Mouse (Mus musculus): ENCODE measurements around the gene Prkcz. TPM values are rescaled to one million over a fixed set of nuclear protein-coding genes. Genes with fewer than 3 reads are reported as not detected.
A peak's percentile ranks its signal among the peaks of the same experiment; 100 is the strongest.

The Prkcz gene
- total and polyA plus RNA-seq, 3 experiments, result 0.16 to 11.8 (median 1.6) TPM

- peak overlapping the region; percentile 80 to 92 (median 84) for H3K4me3 ChIP-seq (replicated peaks in 1 of 3; ENCODE audit: low read depth in 2 of 3, low read length in 2 of 3, poor library complexity in 1 of 3)
- peaks cover 27 to 48% of the 10 kb centered on the region in 2 experiments for H3K4me1 ChIP-seq (ENCODE audit: control insufficient read depth in 1 of 2, insufficient read depth in 2 of 2)
- dilution Hi-C loops (cut with MboI; ENCODE audit: extremely low pct_ligation_motif_present, extremely low pct_unique_long_range_greater_than_20kb, low sequenced_read_pairs) (no loop called here), in situ Hi-C loops (cut with MboI; ENCODE audit: low pct_ligation_motif_present, low pct_unique_long_range_greater_than_20kb, low sequenced_read_pairs) (no loop called here)
- peak overlapping the region; percentile 81 for H3K4me2 ChIP-seq (ENCODE audit: insufficient read depth, low read depth, poor library complexity, severe bottlenecking)
- H3K27ac ChIP-seq (ENCODE audit: insufficient read depth, low read depth), result no peak overlapping the region
- no peak for DNase-seq (ENCODE audit: extremely low read depth)
- H3K27me3 ChIP-seq (replicated peaks), result peaks cover 26% of the 10 kb centered on the region
- peaks cover 0 to 22% of the 10 kb centered on the region in 2 experiments for H3K36me3 ChIP-seq (replicated peaks in 1 of 2; ENCODE audit: control insufficient read depth in 1 of 2, insufficient read depth in 1 of 2, low read length in 1 of 2)
- H3K9ac ChIP-seq (ENCODE audit: insufficient read depth, low read depth), result peak overlapping the region; percentile 35
- TF ChIP-seq NRF1 (IDR thresholded peaks at IDR 0.05; ENCODE audit: low read depth, low read length) (no peak), GABPA (IDR thresholded peaks at IDR 0.05; ENCODE audit: insufficient replicate concordance, low read depth, low read length) (no peak), CTCF (conservative IDR thresholded peaks at IDR 0.05 in 1 of 2, IDR thresholded peaks at IDR 0.05 in 1 of 2; ENCODE audit: low read depth in 2 of 2, low read length in 2 of 2) (no peak), JUND (conservative IDR thresholded peaks at IDR 0.05; ENCODE audit: low read depth, low read length) (no peak), SIN3A (IDR thresholded peaks at IDR 0.05; ENCODE audit: low read length) (no peak; the same call in 1 of the 2 replicates), E2F4 (IDR thresholded peaks at IDR 0.05; ENCODE audit: insufficient replicate concordance, low read depth, low read length) (no peak), NELFE (IDR thresholded peaks at IDR 0.05; ENCODE audit: low read depth, low read length) (no peak), ELF1 (IDR thresholded peaks at IDR 0.05; ENCODE audit: low read depth, low read length) (no peak), MYC (IDR thresholded peaks at IDR 0.05; ENCODE audit: low read depth, low read length) (no peak), ETS1 (conservative IDR thresholded peaks at IDR 0.05; ENCODE audit: low read depth, low read length) (no peak), RAD21 (IDR thresholded peaks at IDR 0.05; ENCODE audit: low read depth, low read length) (no peak), BHLHE40 (IDR thresholded peaks at IDR 0.05; ENCODE audit: low read depth, low read length) (no peak)
- no peaks in the 10 kb centered on the region for H3K9me3 ChIP-seq (replicated peaks; ENCODE audit: low read length)
- H3K79me2 ChIP-seq (replicated peaks; ENCODE audit: control insufficient read depth, extremely low read depth, insufficient read depth, poor library complexity, severe bottlenecking), result peaks cover 62% of the 10 kb centered on the region
Measured at GRCm38 (mm10) chr4:155221106-155221505, 140.1 kb downstream of the Prkcz start.

- peak overlapping the region; percentile 35 for H3K9ac ChIP-seq (ENCODE audit: insufficient read depth, low read depth)
- no peak for DNase-seq (ENCODE audit: extremely low read depth)
- peaks cover 19% of the 10 kb centered on the region for H3K27me3 ChIP-seq (replicated peaks)
- peaks cover 33 to 54% of the 10 kb centered on the region in 2 experiments for H3K4me1 ChIP-seq (ENCODE audit: control insufficient read depth in 1 of 2, insufficient read depth in 2 of 2)
- in situ Hi-C loops (cut with MboI; ENCODE audit: low pct_ligation_motif_present, low pct_unique_long_range_greater_than_20kb, low sequenced_read_pairs) (no loop called here), dilution Hi-C loops (cut with MboI; ENCODE audit: extremely low pct_ligation_motif_present, extremely low pct_unique_long_range_greater_than_20kb, low sequenced_read_pairs) (no loop called here)
- H3K27ac ChIP-seq (ENCODE audit: insufficient read depth, low read depth), result no peak overlapping the region; the same call in 1 of the 2 replicates
- peak overlapping the region; percentile 81 for H3K4me2 ChIP-seq (ENCODE audit: insufficient read depth, low read depth, poor library complexity, severe bottlenecking)
- H3K9me3 ChIP-seq (replicated peaks; ENCODE audit: low read length), result no peaks in the 10 kb centered on the region
- peak overlapping the region; percentile 80 to 92 (median 84) for H3K4me3 ChIP-seq (replicated peaks in 1 of 3; ENCODE audit: low read depth in 2 of 3, low read length in 2 of 3, poor library complexity in 1 of 3)
- TF ChIP-seq SMC3 (IDR thresholded peaks at IDR 0.05; ENCODE audit: low read depth, low read length) (no peak), MAX (IDR thresholded peaks at IDR 0.05; ENCODE audit: low read length) (no peak), MYC (IDR thresholded peaks at IDR 0.05; ENCODE audit: low read depth, low read length) (no peak), ZNF384 (IDR thresholded peaks at IDR 0.05; ENCODE audit: low read depth, low read length) (peak; percentile 44), USF2 (conservative IDR thresholded peaks at IDR 0.05; ENCODE audit: low read depth, low read length) (no peak), HCFC1 (IDR thresholded peaks at IDR 0.05; ENCODE audit: low read depth, low read length) (no peak), RCOR1 (conservative IDR thresholded peaks at IDR 0.05; ENCODE audit: low read depth, low read length) (0 out of 2 replicates have a peak, but pooled peaks have one; percentile 33), PAX5 (IDR thresholded peaks at IDR 0.05; ENCODE audit: low read length) (no peak), KAT2A (IDR thresholded peaks at IDR 0.05; ENCODE audit: insufficient replicate concordance, low read length) (no peak), SIN3A (IDR thresholded peaks at IDR 0.05; ENCODE audit: low read length) (peak; percentile 55; the same call in 1 of the 2 replicates), BHLHE40 (IDR thresholded peaks at IDR 0.05; ENCODE audit: low read depth, low read length) (no peak), MXI1 (IDR thresholded peaks at IDR 0.05; ENCODE audit: low read depth, low read length) (no peak), ZKSCAN1 (IDR thresholded peaks at IDR 0.05; ENCODE audit: borderline replicate concordance, low read depth, low read length) (no peak), TBP (conservative IDR thresholded peaks at IDR 0.05; ENCODE audit: low read depth, low read length) (no peak), JUND (conservative IDR thresholded peaks at IDR 0.05; ENCODE audit: low read depth, low read length) (no peak), JUN (IDR thresholded peaks at IDR 0.05; ENCODE audit: insufficient read depth, low read depth, low read length) (no peak), TCF12 (IDR thresholded peaks at IDR 0.05; ENCODE audit: low read depth, low read length) (no peak), ELF1 (IDR thresholded peaks at IDR 0.05; ENCODE audit: low read depth, low read length) (no peak)
- peaks cover 68% of the 10 kb centered on the region for H3K79me2 ChIP-seq (replicated peaks; ENCODE audit: control insufficient read depth, extremely low read depth, insufficient read depth, poor library complexity, severe bottlenecking)
- peaks cover 0 to 28% of the 10 kb centered on the region in 2 experiments for H3K36me3 ChIP-seq (replicated peaks in 1 of 2; ENCODE audit: control insufficient read depth in 1 of 2, insufficient read depth in 1 of 2, low read length in 1 of 2)
Measured at GRCm38 (mm10) chr4:155220213-155221100, 140.7 kb downstream of the Prkcz start.
